Mouse (Mus musculus) limb, embryonic 15.5 days (tissue): Measurements from ENCODE around the gene Fgfr2. TPM values are rescaled to one million over a fixed set of nuclear protein-coding genes. Genes with fewer than 3 reads are reported as not detected.

Experiments
- ATAC-seq: fragments of 200-750 bp; cut with Nextera tagmentation; 2 replicates; pipeline ENCODE4 v1.8.0; 2017; ENCODE audit warnings: low read depth, moderate TSS enrichment; ENCODE audit not compliant: insufficient number of reproducible peaks, low FRiP score, low TSS enrichment
- H3K27ac ChIP-seq: fragments of 300-500 bp; sonication (generic); 2 replicates; pipeline ENCODE4 v1.5.1; 2015; ENCODE audit warnings: moderate library complexity, mild to moderate bottlenecking, inconsistent platforms
- H3K27me3 ChIP-seq: fragments of 300-500 bp; sonication (generic); 2 replicates; pipeline ENCODE4 v1.6.1; 2015; ENCODE audit warnings: inconsistent platforms
- H3K36me3 ChIP-seq: fragments of 300-500 bp; sonication (generic); 2 replicates; pipeline ENCODE4 v1.6.1; 2015; ENCODE audit warnings: inconsistent platforms
- H3K4me1 ChIP-seq: fragments of 300-500 bp; sonication (generic); 2 replicates; pipeline ENCODE4 v1.6.1; 2015; ENCODE audit warnings: inconsistent platforms
- H3K4me2 ChIP-seq: fragments of 300-500 bp; sonication (generic); 2 replicates; pipeline ENCODE4 v1.6.1; 2015; ENCODE audit warnings: mild to moderate bottlenecking, inconsistent platforms
- H3K4me3 ChIP-seq: fragments of 300-500 bp; sonication (generic); 2 replicates; pipeline ENCODE4 v1.5.1; 2015; ENCODE audit warnings: mild to moderate bottlenecking, inconsistent platforms
- H3K9ac ChIP-seq: fragments of 300-500 bp; sonication (generic); 2 replicates; pipeline ENCODE4 v1.6.1; 2015; ENCODE audit warnings: inconsistent platforms
- H3K9me3 ChIP-seq: fragments of 300-500 bp; sonication (generic); 2 replicates; pipeline ENCODE4 v1.6.1; 2016; ENCODE audit warnings: inconsistent platforms
- WGBS: fragments of 180-500 bp; shearing (Covaris S2); methylation state at CpG from one replicate; pipeline ENCODE4 v1.1.7; 2015; 5-methylcytosine and 5-hydroxymethylcytosine counted together
- polyA plus RNA-seq: library from polyadenylated mRNA; unstranded; fragments of >200 nt; fragmentation: Nextera tagmentation; extraction: Ambion mirVana; gene quantifications from 2 replicates; pipeline ENCODE4 v1.2.1, GENCODE M21; 2015

Fgfr2 gene
- polyA plus RNA-seq, 1 experiment from 2014 or later = 101 TPM

DNA sequence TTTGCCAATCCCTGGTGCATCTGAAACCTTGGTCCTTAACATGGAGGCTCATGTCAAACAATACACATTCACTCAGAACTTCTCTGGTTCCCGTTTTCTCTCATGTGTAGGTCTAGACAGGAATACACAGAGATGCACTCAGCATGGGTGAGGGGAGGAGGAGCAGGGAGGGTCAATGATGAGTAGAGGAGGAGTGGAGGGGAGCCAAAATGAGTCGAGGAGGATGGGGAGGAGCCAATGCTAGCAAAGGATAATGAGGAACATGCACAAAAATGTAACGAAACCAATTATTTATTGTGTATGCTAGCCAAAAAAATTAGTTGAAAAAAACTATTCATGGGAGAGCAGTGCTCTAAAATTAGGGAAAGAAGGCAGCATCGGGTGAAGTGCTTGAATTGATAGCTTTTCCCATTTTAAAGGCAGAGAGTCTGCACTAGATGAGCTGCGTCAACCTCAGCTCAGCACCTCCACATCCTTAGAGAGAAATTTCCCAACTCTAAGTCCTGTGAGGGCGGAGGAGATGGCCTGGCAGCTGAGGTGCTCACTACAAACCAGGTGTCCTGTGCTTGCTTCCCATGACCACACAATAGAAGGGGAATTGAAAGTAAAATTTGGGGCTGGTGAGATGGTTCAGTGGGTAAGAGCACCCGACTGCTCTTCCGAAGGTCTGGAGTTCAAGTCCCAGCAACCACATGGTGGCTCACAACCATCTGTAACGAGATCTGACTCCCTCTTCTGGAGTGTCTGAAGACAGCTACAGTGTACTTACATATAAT lies 636.6 kb downstream of the Fgfr2 start:
- H3K9me3 ChIP-seq = no peaks in the 10 kb centered on the region
- no peak overlapping the region for H3K4me3 ChIP-seq
- H3K27ac ChIP-seq = no peak overlapping the region
- no peak overlapping the region for H3K4me2 ChIP-seq
- no peak overlapping the region for H3K9ac ChIP-seq
- 74% methylated on average over 9 of the region's 9 CpGs for WGBS
- ATAC-seq = no peak
- H3K27me3 ChIP-seq = 0 out of 2 replicates have a peak, but pooled peaks cover 4% of the 10 kb centered on the region
- no peaks in the 10 kb centered on the region for H3K4me1 ChIP-seq
- H3K36me3 ChIP-seq = no peaks in the 10 kb centered on the region

DNA sequence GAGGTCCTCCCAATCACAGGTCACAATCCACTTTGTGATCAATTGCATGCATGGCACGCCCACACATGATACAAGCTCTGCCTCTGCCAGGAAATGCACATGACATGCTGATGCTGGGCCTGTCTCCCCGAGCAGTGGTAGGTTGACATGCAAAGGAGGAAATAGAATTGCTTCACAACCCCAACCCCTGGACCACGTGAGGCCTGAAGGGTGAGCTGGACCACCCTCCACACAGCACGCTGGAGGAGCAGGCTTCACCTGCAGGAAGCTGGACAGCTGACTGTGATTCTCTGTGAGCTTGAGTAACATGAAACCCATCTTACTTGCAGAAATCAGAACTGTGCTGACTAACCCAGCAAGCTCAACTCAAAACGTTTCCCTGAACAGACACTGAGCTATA lies 638.7 kb downstream of the Fgfr2 start:
- no peaks in the 10 kb centered on the region for H3K9me3 ChIP-seq
- H3K27me3 ChIP-seq = 0 out of 2 replicates have a peak, but pooled peaks cover 4% of the 10 kb centered on the region
- 38% methylated on average over 5 of the region's 5 CpGs for WGBS
- no peak for ATAC-seq
- no peaks in the 10 kb centered on the region for H3K4me1 ChIP-seq
- no peak overlapping the region for H3K27ac ChIP-seq
- no peak overlapping the region for H3K9ac ChIP-seq
- H3K4me3 ChIP-seq = no peak overlapping the region
- no peaks in the 10 kb centered on the region for H3K36me3 ChIP-seq
- no peak overlapping the region for H3K4me2 ChIP-seq

GRCm38 (mm10) chr7:132480696-132481306 lies 642.3 kb downstream of the Fgfr2 start:
- Histone ChIP-seq H3K36me3 (no peaks in the 10 kb centered on the region), H3K9me3 (no peaks in the 10 kb centered on the region), H3K4me2 (no peak overlapping the region), H3K4me1 (peaks cover 11% of the 10 kb centered on the region), H3K27ac (no peak overlapping the region), H3K27me3 (no peaks in the 10 kb centered on the region), H3K9ac (no peak overlapping the region), H3K4me3 (no peak overlapping the region)
- ATAC-seq = no peak
- WGBS = 66% methylated on average over 4 of the region's 4 CpGs

DNA sequence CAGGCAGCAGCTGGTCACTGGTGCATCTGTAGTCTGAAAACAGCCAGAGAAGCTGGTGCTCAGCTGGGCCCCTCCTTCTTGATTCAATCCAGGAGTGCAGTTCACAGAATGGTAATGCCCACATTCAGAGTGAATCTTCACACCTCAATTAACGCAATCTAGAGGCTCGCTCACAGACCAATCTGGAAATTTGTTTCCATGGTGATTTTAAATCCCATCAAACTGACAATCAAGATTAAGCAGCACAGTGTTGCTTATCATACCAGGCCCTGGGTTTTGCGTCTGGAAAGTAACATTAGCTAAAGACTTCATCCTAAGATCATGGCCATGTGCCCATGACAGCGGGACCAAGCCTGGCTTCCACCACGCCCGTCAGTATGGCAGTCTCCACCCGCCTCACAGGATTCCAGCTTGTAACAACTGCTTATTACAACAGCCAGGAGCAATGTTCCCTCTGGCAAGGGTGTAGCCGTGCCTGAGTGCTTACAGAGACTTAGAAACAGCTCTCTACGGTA lies 644.8 kb downstream of the Fgfr2 start:
- Histone ChIP-seq H3K9me3 (no peaks in the 10 kb centered on the region), H3K36me3 (no peaks in the 10 kb centered on the region), H3K27ac (no peak overlapping the region), H3K4me2 (no peak overlapping the region), H3K9ac (no peak overlapping the region), H3K4me1 (peaks cover 11% of the 10 kb centered on the region), H3K4me3 (no peak overlapping the region), H3K27me3 (no peaks in the 10 kb centered on the region)
- WGBS = 52% methylated on average over 9 of the region's 9 CpGs
- ATAC-seq = no peak

DNA sequence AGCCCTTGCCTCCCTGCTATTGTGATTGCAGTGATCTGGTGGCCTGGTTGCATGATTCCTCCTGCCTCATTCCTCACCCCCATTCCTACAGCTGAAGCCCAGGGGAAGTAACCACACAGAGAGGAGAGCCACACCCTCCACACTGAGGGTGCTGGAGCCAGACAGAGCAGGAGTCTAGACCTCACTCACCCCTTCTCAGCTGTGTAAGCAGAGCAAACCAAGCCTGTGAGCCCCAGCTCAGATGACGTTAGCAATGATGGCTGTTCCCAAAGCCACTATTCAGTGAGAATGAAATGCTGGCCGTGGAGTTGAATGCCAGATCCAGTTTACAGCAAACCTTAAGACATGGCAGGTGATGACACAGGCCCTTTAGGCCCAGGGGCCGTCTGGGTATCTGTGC lies 645.4 kb downstream of the Fgfr2 start:
- H3K27ac ChIP-seq = no peak overlapping the region
- 53% methylated on average over 3 of the region's 3 CpGs for WGBS
- H3K9me3 ChIP-seq = no peaks in the 10 kb centered on the region
- H3K4me2 ChIP-seq = no peak overlapping the region
- H3K4me3 ChIP-seq = no peak overlapping the region
- ATAC-seq = no peak
- H3K9ac ChIP-seq = no peak overlapping the region
- H3K36me3 ChIP-seq = no peaks in the 10 kb centered on the region
- no peaks in the 10 kb centered on the region for H3K27me3 ChIP-seq
- H3K4me1 ChIP-seq = peaks cover 11% of the 10 kb centered on the region

DNA sequence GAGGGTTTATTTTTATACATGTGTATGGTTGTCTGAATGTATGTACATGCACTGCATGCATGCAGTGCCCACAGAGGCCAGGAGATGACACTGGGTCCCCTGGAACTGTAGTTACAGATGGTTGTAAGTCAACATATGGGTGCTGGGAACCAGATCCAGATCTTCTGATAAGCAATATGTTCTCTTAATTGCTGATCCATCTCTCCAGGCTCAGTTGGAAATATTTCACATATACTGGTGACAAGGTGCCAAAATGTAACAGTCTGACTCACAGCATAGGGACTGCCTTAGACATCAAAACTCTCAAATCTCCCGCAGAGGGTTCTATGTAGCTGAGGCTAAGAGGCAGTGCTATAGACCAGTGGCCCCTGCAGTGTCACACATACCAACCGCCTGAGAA lies 646.7 kb downstream of the Fgfr2 start:
- H3K4me2 ChIP-seq = no peak overlapping the region
- no peak for ATAC-seq
- no peak overlapping the region for H3K4me3 ChIP-seq
- H3K9ac ChIP-seq = no peak overlapping the region
- no peaks in the 10 kb centered on the region for H3K36me3 ChIP-seq
- H3K9me3 ChIP-seq = no peaks in the 10 kb centered on the region
- no peaks in the 10 kb centered on the region for H3K27me3 ChIP-seq
- peaks cover 11% of the 10 kb centered on the region for H3K4me1 ChIP-seq
- WGBS = 84% methylated on average over 2 of the region's 2 CpGs
- H3K27ac ChIP-seq = no peak overlapping the region

- ATAC-seq = no peak
- H3K36me3 ChIP-seq = no peaks in the 10 kb centered on the region
- H3K9ac ChIP-seq = no peak overlapping the region
- H3K4me2 ChIP-seq = no peak overlapping the region
- H3K27me3 ChIP-seq = no peaks in the 10 kb centered on the region
- 28% methylated on average over 5 of the region's 5 CpGs for WGBS
- H3K4me1 ChIP-seq = peaks cover 11% of the 10 kb centered on the region
- H3K9me3 ChIP-seq = no peaks in the 10 kb centered on the region
- no peak overlapping the region for H3K27ac ChIP-seq
- H3K4me3 ChIP-seq = no peak overlapping the region
These were observed 648.1 kb downstream of the Fgfr2 start for GRCm38 (mm10) chr7:132475069-132475468.

DNA sequence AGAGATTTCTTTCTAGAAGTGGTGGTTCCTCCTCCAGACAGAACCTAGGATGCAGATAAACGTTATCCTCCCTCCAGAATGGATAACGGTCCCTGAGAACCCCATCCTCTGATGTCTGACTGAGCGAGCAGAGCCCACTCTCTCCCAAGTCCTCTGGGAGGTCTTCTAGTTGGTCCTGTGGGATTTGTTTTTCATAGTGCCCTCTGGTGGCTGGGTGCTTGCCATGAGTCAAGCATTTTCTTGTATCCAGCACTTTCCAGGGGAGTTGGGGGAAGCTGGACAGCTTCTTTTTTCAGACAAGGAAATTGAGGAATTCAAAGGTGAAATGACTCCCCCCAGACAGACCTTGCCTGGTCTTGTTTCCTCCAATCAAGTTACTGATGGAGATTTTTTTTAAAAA lies 651.8 kb downstream of the Fgfr2 start:
- Histone ChIP-seq H3K9me3 (no peaks in the 10 kb centered on the region), H3K36me3 (no peaks in the 10 kb centered on the region), H3K27ac (no peak overlapping the region), H3K27me3 (no peaks in the 10 kb centered on the region), H3K4me2 (no peak overlapping the region), H3K4me1 (no peaks in the 10 kb centered on the region), H3K9ac (no peak overlapping the region), H3K4me3 (no peak overlapping the region)
- ATAC-seq = no peak
- 61% methylated on average over 3 of the region's 3 CpGs for WGBS

DNA sequence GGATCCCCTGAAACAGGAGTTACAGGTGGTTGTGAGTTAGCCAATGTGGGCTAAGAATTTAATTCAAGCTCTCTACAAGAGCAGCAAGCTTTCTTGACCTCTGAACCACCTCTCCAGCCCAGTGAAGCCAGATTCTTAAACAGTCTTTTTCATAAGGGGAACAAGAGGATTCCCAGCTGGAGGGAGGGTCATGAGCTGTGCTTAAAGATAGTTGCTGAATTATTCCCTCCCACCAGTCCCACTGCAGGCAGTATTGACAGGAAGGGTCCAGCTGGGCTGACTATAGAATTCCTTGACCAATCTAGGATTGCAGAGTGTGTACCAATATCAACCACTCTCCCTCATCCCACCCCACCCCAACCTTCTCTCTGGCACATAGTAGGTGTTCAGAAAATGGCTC lies 654.8 kb downstream of the Fgfr2 start:
- H3K4me1 ChIP-seq = no peaks in the 10 kb centered on the region
- H3K27me3 ChIP-seq = no peaks in the 10 kb centered on the region
- no peaks in the 10 kb centered on the region for H3K9me3 ChIP-seq
- H3K27ac ChIP-seq = no peak overlapping the region
- no peak for ATAC-seq
- no peaks in the 10 kb centered on the region for H3K36me3 ChIP-seq
- no peak overlapping the region for H3K9ac ChIP-seq
- no peak overlapping the region for H3K4me3 ChIP-seq
- H3K4me2 ChIP-seq = no peak overlapping the region

DNA sequence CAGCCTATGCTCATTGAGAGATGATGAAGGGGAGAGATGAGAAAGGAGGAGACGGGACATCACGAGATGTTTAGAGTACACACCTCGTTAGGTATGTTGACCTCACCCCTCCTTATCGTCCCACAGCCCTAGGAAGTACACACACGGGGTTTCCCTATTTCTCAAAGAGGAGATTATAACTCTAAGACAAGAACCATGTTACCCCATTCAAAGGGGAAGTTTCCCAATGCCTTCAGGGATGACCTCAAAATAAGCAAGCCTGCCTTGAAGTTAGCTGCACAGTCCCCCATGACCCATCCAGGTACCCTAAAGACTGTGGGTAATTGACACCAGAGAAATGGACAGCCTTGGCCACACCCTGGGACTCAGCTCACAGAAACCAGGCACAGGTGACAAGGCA lies 657.3 kb downstream of the Fgfr2 start:
- no peak for ATAC-seq
- Histone ChIP-seq H3K27ac (no peak overlapping the region), H3K4me3 (no peak overlapping the region), H3K9me3 (no peaks in the 10 kb centered on the region), H3K9ac (no peak overlapping the region), H3K4me1 (no peaks in the 10 kb centered on the region), H3K4me2 (no peak overlapping the region), H3K36me3 (no peaks in the 10 kb centered on the region), H3K27me3 (no peaks in the 10 kb centered on the region)
- whole genome bisulfite sequencing = 91% methylated on average over 5 of the region's 5 CpGs

- 69% methylated on average over 1 of the region's 1 CpGs for WGBS
- Histone ChIP-seq H3K9me3 (no peaks in the 10 kb centered on the region), H3K36me3 (no peaks in the 10 kb centered on the region), H3K4me3 (no peak overlapping the region), H3K4me2 (no peak overlapping the region), H3K9ac (no peak overlapping the region), H3K4me1 (no peaks in the 10 kb centered on the region), H3K27ac (no peak overlapping the region), H3K27me3 (no peaks in the 10 kb centered on the region)
- ATAC-seq = no peak
These were observed 658.3 kb downstream of the Fgfr2 start for GRCm38 (mm10) chr7:132464894-132465293.

GRCm38 (mm10) chr7:132458493-132458892 lies 664.7 kb downstream of the Fgfr2 start:
- H3K4me1 ChIP-seq = peaks cover 7% of the 10 kb centered on the region
- H3K9me3 ChIP-seq = no peaks in the 10 kb centered on the region
- no peaks in the 10 kb centered on the region for H3K36me3 ChIP-seq
- H3K27ac ChIP-seq = peak overlapping the region; percentile 39
- no peak overlapping the region for H3K9ac ChIP-seq
- H3K4me3 ChIP-seq = no peak overlapping the region
- 21% methylated on average over 7 of the region's 7 CpGs for WGBS
- H3K27me3 ChIP-seq = no peaks in the 10 kb centered on the region
- H3K4me2 ChIP-seq = no peak overlapping the region
- no peak; the same call in 1 of the 2 replicates for ATAC-seq
